Mouse (Mus musculus) forebrain, embryonic 16.5 days (tissue): ENCODE data around the gene Aff3. TPM values are rescaled to one million over a fixed set of nuclear protein-coding genes. Genes with fewer than 3 reads are reported as not detected.

Experiments
- ATAC-seq: fragments of 200-750 bp; cut with Nextera tagmentation; 2 replicates; pipeline ENCODE4 v1.8.0; 2017; ENCODE audit warnings: mild to moderate bottlenecking, moderate library complexity
- H3K27ac ChIP-seq: fragments of 300-500 bp; sonication (generic); 2 replicates; pipeline ENCODE4 v1.5.1; 2014; ENCODE audit warnings: low read length, control low read depth
- H3K27me3 ChIP-seq: fragments of 300-500 bp; sonication (generic); replicated peaks from 2 replicates; pipeline ENCODE4 v1.6.1; 2014; ENCODE audit warnings: low read length; ENCODE audit not compliant: control insufficient read depth, insufficient read depth
- H3K36me3 ChIP-seq: fragments of 300-500 bp; sonication (generic); 2 replicates; pipeline ENCODE4 v1.6.1; 2014; ENCODE audit not compliant: control insufficient read depth, insufficient read depth
- H3K4me1 ChIP-seq: fragments of 300-500 bp; sonication (generic); replicated peaks from 2 replicates; pipeline ENCODE4 v1.6.1; 2014; ENCODE audit warnings: low read length; ENCODE audit not compliant: control insufficient read depth, insufficient read depth
- H3K4me2 ChIP-seq: fragments of 300-500 bp; sonication (generic); 2 replicates; pipeline ENCODE4 v1.6.1; 2014; ENCODE audit warnings: mild to moderate bottlenecking, low read length, control low read depth
- H3K4me3 ChIP-seq: fragments of 300-500 bp; sonication (generic); replicated peaks from 2 replicates; pipeline ENCODE4 v1.5.1; 2014; ENCODE audit warnings: mild to moderate bottlenecking, low read length, control low read depth
- H3K9ac ChIP-seq: fragments of 300-500 bp; sonication (generic); replicated peaks from 2 replicates; pipeline ENCODE4 v1.6.1; 2014; ENCODE audit warnings: low read depth, low read length, control low read depth
- H3K9me3 ChIP-seq: fragments of 300-500 bp; sonication (generic); 2 replicates; pipeline ENCODE4 v1.6.1; 2016; ENCODE audit warnings: low read length; ENCODE audit not compliant: control insufficient read depth
- WGBS: fragments of 180-500 bp; shearing (Covaris S2); extraction: QIAGEN DNeasy Blood & Tissue Kit; methylation state at CpG from one replicate; pipeline ENCODE4 v1.1.7; 2014; 5-methylcytosine and 5-hydroxymethylcytosine counted together
- polyA plus RNA-seq: library from polyadenylated mRNA; unstranded; fragments of >200 nt; fragmentation: Nextera tagmentation; extraction: Ambion mirVana; gene quantifications from 2 replicates; pipeline ENCODE4 v1.2.1, GENCODE M21; 2015

The Aff3 gene
- polyA plus RNA-seq, 1 experiment from 2014 or later: 16.9 TPM

DNA sequence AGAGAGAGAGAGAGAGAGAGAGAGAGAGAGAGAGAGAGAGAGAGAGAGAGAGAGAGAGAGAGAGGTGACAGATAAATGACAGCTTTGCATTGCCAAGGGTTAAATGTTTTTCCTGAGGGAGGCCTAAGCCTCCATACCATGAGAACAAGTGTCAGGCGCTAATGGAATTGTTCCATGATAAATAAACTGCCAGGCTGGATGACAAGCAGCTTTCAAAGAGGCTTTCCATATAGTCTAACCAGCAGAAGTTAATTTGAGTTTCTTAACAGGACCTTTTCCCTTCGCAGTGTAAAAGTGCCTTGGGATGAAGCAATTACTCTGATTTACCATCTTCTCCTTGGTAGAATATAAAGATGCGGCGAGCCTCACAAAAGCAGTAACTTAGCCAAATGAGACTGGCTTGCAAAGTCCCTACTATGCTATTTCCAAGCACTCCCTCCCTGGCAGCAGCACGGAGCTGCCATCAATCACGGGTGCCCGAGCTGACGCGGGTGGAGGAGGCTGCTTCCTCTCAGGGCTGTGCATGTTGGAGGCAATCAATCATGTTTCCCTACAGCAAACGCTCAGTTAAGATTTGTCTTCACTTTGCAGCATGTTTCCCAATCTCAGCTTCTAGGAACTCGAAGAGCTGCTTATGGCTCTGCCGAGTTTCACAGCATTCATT is 119.3 kb downstream of the Aff3 start:
- peak; percentile 65 for ATAC-seq
- H3K27me3 ChIP-seq: no peaks in the 10 kb centered on the region
- no peak overlapping the region; the same call in 1 of the 2 replicates for H3K27ac ChIP-seq
- no peak overlapping the region for H3K9ac ChIP-seq
- no peaks in the 10 kb centered on the region for H3K9me3 ChIP-seq
- H3K4me1 ChIP-seq: peaks cover 27% of the 10 kb centered on the region
- WGBS: 40% methylated on average over 12 of the region's 12 CpGs
- H3K4me2 ChIP-seq: no peak overlapping the region
- no peak overlapping the region for H3K4me3 ChIP-seq
- no peaks in the 10 kb centered on the region for H3K36me3 ChIP-seq

DNA sequence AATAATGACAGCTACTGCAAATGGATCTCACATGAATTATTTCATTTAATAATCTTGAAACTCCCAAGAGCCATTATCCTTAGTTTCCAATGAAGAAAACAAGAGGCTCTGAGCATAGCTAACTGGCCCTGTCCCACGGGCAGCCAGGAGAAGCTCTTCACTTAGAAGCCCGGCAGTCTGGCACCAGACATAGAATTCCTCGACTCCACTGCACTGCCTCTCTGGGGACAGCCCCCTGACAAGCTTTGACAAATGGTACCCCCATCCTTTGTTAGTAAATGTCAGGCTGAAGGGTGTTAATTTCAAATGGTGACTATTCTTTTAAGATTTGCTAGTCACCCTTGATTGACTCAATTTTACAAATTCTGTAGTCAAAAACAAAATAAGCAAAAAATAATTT is 120.3 kb downstream of the Aff3 start:
- WGBS: 32% methylated on average over 3 of the region's 3 CpGs
- H3K9ac ChIP-seq: no peak overlapping the region

DNA sequence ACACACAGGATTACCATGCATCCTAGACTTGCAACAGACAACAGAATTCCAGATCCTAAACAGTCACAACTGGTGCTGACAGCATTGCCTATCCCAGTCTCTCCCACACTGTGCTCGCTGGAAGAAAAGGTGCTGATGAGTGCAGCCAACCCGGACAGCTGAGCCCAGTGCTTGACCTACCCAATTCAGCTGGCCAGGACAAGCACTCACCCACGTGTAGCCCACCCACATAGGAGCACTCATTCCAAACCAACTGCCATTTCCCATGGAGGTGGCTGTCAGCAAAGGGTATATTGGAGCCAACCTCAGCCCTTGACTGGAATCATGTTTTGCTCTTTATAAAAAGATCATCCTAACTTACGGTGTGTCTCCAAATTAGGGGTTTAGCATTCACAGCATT is 123.2 kb downstream of the Aff3 start:
- WGBS: 84% methylated on average over 4 of the region's 4 CpGs
- Histone ChIP-seq H3K4me1 (peaks cover 34% of the 10 kb centered on the region), H3K4me3 (no peak overlapping the region), H3K9ac (no peak overlapping the region), H3K27ac (no peak overlapping the region), H3K9me3 (no peaks in the 10 kb centered on the region), H3K36me3 (no peaks in the 10 kb centered on the region), H3K4me2 (no peak overlapping the region), H3K27me3 (no peaks in the 10 kb centered on the region)
- no peak for ATAC-seq

More for the DNA sequence above, 120.3 kb downstream of the Aff3 start:
- no peaks in the 10 kb centered on the region for H3K27me3 ChIP-seq
- H3K36me3 ChIP-seq: no peaks in the 10 kb centered on the region
- no peak overlapping the region for H3K4me2 ChIP-seq
- peaks cover 31% of the 10 kb centered on the region for H3K4me1 ChIP-seq
- no peak for ATAC-seq
- H3K9me3 ChIP-seq: no peaks in the 10 kb centered on the region
- H3K4me3 ChIP-seq: no peak overlapping the region
- H3K27ac ChIP-seq: no peak overlapping the region

DNA sequence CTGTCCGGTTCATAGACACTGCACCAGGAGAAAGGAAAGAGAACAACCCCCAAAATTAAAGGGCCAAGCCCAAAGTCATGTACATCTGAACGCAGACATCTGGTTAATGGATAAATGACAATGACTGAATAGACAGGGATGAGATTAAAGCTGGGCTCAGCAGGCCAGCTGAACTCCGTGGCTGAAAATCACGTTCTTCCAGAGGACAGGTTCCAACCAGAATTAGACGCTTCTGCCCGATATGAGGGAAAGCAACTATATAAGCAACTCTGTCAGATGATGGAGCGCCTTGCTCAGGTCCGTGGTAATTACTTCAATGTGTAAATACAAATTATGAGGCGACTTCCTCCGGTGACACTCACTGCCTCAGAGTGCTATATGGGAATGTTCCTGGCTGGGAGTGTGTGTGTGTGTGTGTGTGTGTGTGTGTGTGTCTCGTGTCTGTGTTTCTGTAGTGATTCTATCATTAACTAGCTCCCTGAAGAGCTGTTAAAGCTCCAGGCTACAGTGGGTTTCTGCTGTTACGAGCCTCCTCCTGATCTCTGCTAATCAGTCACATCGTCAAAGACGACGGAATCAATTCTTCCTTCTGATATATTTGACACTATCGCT is 127.7 kb downstream of the Aff3 start:
- H3K9me3 ChIP-seq: no peaks in the 10 kb centered on the region
- H3K4me2 ChIP-seq: no peak overlapping the region
- no peak overlapping the region for H3K27ac ChIP-seq
- 76% methylated on average over 16 of the region's 16 CpGs for WGBS
- H3K4me1 ChIP-seq: peaks cover 15% of the 10 kb centered on the region
- H3K9ac ChIP-seq: no peak overlapping the region
- H3K27me3 ChIP-seq: no peaks in the 10 kb centered on the region
- H3K36me3 ChIP-seq: 0 out of 2 replicates have a peak, but pooled peaks cover 6% of the 10 kb centered on the region
- no peak for ATAC-seq
- H3K4me3 ChIP-seq: no peak overlapping the region

DNA sequence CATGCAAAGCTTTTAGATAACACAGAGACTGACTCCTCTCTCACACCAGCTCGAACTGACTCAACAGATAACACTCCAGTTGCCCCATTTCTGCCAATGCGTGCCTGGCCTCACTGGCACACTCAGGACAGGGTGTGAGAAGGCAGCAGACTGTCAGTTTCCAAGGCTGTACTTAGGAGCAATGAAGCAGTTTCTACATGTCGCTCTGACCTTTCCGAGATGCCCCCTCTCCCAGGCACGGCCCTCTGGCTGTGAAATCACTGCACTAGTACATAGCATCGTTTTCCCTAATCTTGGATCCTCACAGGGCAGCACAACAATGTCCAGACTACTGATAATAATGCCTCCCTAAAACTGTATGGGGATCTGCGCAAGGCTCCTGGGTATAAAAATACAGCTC is 132.2 kb downstream of the Aff3 start:
- Histone ChIP-seq H3K9ac (no peak overlapping the region), H3K9me3 (no peaks in the 10 kb centered on the region), H3K4me2 (no peak overlapping the region), H3K27ac (no peak overlapping the region), H3K27me3 (no peaks in the 10 kb centered on the region), H3K4me3 (no peak overlapping the region), H3K4me1 (peaks cover 2% of the 10 kb centered on the region), H3K36me3 (0 out of 2 replicates have a peak, but pooled peaks cover 6% of the 10 kb centered on the region)
- 88% methylated on average over 7 of the region's 7 CpGs for WGBS
- ATAC-seq: no peak

DNA sequence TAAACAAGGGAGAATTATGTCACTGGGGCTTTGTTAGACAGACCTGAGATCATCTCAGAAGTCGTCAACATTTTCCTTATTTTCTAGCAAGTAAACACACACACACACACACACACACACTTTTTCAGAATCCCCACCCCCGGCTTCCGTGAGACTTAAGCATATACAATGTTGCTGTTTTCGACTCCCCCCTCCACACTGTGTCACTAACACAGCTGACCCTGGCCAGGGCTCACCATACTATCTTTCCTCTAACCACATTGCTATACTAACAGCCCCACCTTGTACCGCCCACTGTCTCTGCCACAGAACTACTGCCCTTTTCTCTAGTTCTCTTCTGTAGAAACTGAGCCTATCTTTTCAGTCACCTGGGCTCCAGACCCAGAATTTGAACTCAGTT is 136.1 kb downstream of the Aff3 start:
- ATAC-seq: no peak
- WGBS: 89% methylated on average over 5 of the region's 5 CpGs

DNA sequence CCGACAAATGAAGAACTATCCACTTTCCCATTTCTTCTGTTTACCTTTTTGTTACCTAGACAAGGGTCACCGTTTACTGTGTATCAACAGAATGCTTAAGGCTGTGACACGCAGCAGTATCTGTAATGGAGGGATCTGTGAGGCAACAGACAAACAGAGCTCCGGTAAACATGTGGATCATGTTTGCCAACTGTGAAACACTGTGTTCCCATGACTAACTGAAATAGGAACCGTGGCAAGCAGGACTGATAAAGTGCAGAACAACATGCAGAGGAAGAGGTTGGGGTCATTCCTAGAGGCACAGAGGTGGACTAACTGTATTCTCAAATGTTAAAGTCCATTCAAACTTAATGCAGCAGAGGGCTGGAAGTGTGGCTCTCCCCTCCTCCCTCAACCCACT is 138.2 kb downstream of the Aff3 start:
- Histone ChIP-seq H3K9me3 (no peaks in the 10 kb centered on the region), H3K4me2 (no peak overlapping the region), H3K4me3 (no peak overlapping the region), H3K27ac (no peak overlapping the region), H3K36me3 (peaks cover 4% of the 10 kb centered on the region; the same call in 1 of the 2 replicates), H3K9ac (no peak overlapping the region), H3K27me3 (no peaks in the 10 kb centered on the region), H3K4me1 (peaks cover 2% of the 10 kb centered on the region)
- ATAC-seq: no peak
- WGBS: 93% methylated on average over 5 of the region's 5 CpGs

More for the DNA sequence above, 136.1 kb downstream of the Aff3 start:
- Histone ChIP-seq H3K4me2 (no peak overlapping the region), H3K9me3 (no peaks in the 10 kb centered on the region), H3K36me3 (peaks cover 4% of the 10 kb centered on the region; the same call in 1 of the 2 replicates), H3K9ac (no peak overlapping the region), H3K27ac (no peak overlapping the region), H3K4me1 (peaks cover 2% of the 10 kb centered on the region), H3K27me3 (no peaks in the 10 kb centered on the region), H3K4me3 (no peak overlapping the region)

DNA sequence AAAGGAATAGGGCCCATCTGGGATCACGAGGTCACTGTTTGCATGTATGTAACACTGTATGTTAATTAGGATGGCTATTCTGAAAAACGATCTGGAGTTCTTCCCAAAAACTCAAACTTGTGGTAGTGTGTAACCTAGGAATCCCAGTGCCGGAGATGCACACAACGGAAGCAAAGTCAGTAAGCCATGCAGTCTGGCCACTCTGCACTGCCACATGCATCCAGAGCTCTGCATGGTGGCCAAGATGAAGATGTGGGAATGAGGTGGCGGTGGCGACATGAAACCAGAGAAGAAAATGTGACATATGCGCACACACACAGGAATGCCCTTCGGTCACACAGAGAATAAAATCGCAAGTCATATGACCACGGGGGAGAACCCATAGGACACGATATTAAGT is 143.1 kb downstream of the Aff3 start:
- no peaks in the 10 kb centered on the region for H3K4me1 ChIP-seq
- 96% methylated on average over 11 of the region's 11 CpGs for WGBS
- no peak overlapping the region for H3K4me3 ChIP-seq
- no peaks in the 10 kb centered on the region for H3K27me3 ChIP-seq
- H3K36me3 ChIP-seq: peaks cover 4% of the 10 kb centered on the region; the same call in 1 of the 2 replicates
- no peak overlapping the region for H3K4me2 ChIP-seq
- no peak overlapping the region for H3K9ac ChIP-seq
- no peaks in the 10 kb centered on the region for H3K9me3 ChIP-seq
- ATAC-seq: no peak
- no peak overlapping the region for H3K27ac ChIP-seq

DNA sequence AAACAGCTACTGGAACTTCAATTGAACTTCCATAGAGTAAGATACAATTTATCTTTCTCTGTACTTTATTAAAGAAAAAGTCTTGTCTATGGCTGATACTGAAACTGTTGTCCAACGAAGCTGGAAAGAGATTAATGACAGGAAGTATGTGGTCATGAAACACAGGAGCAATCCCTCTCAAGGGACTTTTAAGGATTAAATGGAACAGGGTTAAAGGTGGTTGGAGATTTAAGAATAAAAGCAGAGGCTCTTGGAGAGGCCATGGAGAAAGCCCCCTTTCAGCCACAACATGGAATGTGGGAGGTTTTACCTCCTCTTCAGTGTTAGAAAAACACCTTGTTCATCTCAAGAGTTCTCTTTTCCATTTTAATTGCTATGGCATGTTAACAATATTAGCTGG is 148.5 kb downstream of the Aff3 start:
- no peak for ATAC-seq
- no peak overlapping the region for H3K4me2 ChIP-seq
- no peak overlapping the region for H3K4me3 ChIP-seq
- peaks cover 18% of the 10 kb centered on the region for H3K4me1 ChIP-seq
- no peak overlapping the region for H3K9ac ChIP-seq
- no peaks in the 10 kb centered on the region for H3K27me3 ChIP-seq
- H3K27ac ChIP-seq: no peak overlapping the region
- no peaks in the 10 kb centered on the region for H3K36me3 ChIP-seq
- no peaks in the 10 kb centered on the region for H3K9me3 ChIP-seq
- 68% methylated on average over 1 of the region's 1 CpGs for WGBS
